Mouse (Mus musculus): Measurements from ENCODE around the gene Olfml2a. TPM values are rescaled to one million over a fixed set of nuclear protein-coding genes. Genes with fewer than 3 reads are reported as not detected.
"Not testable (repeated sequence)": the region's sequence is repeated elsewhere in the genome, so short reads cannot be mapped to it uniquely, and the experiment has no call there.

The Olfml2a gene
- total RNA-seq, 2 experiments from 2014 or later: 1.2 to 1.3 TPM

DNA sequence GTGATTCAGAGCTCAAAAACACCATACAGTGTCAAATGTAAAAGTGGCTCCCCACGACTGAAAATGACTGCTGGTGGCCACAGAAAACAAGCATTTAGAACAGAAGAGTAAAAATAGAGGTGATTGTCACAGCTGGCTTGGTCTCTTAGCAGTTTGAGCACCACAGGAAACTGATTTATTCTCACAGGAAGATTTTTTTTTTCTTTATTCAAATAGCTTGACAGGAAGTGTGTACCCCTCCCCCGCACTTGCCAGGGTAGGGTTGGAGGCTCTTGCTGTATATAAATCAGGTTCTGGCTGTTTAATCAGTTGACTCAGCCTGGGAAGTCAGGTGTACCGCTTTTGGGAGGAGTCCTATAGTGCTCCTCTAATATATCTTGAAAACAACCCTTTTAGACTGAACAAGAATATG lies 77.2 kb downstream of the Olfml2a start:
- DNase-seq (ENCODE audit: low spot score in 2 of 2): no peak

DNA sequence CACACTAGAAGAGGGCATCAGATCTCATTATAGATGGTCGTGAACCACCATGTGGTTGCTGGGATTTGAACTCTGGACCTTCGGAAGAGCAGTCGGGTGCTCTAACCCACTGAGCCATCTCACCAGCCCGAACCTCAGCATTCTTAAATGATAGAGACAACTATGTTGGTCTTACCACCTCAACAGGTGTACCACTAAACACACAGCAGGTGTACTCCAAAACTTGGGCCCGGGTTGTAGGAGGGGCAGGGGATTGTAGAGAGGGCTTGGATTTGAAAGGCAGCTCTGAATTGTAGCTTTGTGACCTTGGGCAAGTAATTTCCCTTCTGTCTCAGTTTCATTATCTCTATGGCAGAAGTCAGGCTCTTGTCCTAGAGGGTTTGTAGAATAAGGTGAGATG lies 78.4 kb downstream of the Olfml2a start:
- not testable (repeated sequence) for DNase-seq (ENCODE audit: low spot score in 2 of 2)

DNA sequence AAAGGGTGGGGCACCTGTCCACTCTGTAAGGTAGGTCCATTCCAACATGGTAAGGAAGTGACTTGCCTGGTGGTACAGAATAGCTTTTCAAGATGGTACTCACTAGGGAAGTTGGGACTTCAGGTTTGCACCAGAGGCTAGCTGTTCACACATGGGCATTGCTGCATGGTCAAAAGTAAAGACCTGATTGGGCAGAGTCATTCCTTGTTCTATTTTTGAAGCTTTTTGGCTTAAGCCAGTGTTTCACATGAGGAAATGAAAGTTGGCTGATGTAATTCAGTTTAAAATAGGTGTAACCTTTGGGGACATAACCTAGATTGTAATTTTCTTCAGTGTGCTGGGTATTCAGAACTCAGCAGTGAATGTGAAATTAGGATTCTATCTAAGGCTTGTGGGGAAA lies 79.5 kb downstream of the Olfml2a start:
- no peak for DNase-seq (ENCODE audit: low spot score in 2 of 2)

DNA sequence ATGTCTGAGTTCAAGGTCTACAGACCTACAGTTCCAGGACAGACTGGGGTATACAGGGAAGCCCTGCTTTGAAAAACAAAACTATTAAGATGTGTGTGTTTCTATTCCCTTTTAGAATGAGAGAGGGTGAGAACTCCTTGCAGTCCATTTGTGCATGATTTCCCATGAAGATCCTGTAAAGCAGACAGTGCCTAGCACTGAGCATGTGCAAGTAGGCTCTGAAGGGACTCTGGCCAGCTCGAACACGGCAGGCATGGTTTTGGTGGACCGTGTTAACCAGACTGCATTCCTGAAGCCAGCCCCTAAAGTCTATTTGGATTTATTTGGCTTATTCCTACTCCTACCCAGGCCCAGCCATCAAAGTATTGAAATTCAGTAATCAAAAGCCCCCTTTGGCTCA lies 80.2 kb downstream of the Olfml2a start:
- DNase-seq (ENCODE audit: low spot score in 2 of 2): no peak

DNA sequence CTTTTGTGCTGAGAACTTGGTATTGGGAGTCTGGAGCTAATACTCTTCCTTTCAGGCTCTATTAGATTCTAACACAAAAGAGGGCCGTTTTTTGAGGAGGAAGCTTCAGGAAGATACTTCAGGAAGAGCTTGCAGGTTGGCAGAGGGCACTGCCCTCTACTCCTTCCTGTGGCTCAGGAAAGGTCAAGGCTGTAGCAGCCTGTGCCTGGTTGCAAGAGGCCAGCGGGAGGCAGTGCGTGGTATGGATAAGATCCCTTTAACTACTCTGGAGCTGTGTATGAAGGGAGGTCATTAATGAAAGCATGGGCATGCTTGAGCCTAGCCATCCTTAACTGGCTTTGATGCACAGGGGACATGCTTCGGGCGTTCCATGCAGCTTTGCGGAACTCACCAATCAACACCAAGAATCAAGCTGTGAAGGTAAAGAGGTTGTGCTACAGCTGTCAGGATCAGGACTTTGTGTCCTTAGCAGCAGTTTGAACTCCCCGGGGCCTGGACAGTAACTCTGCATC lies 81.0 kb downstream of the Olfml2a start:
- DNase-seq (ENCODE audit: low spot score in 2 of 2): no peak

Other genes starting within 250 kb of the Olfml2a start
- not detected for gene Nr5a1, start 217.4 kb upstream of the Olfml2a start, total RNA-seq (2021)
- 1 to 10 TPM; 7.2 to 8.5 TPM for gene Nr6a1, start 4.3 kb upstream of the Olfml2a start, total RNA-seq (2021)
- under 1 TPM; 0.71 to 0.79 TPM for gene Wdr38, start 65.5 kb downstream of the Olfml2a start, total RNA-seq (2021)
- 10 to 100 TPM; 91.3 to 96.4 TPM for gene Arpc5l, start 73.4 kb downstream of the Olfml2a start, total RNA-seq (2021)
- gene Rpl35, start 73.6 kb downstream of the Olfml2a start, total RNA-seq (2021): 100 to 1,000 TPM; 283 to 295 TPM
- gene Golga1, start 133.6 kb downstream of the Olfml2a start, total RNA-seq (2021): 10 to 100 TPM; 31.4 to 34.5 TPM

Data from layer of hippocampus, adult 18-20 months (tissue).